Mouse (Mus musculus) heart, postnatal 0 days (tissue): ENCODE data around the gene Rassf1. TPM values are rescaled to one million over a fixed set of nuclear protein-coding genes. Genes with fewer than 3 reads are reported as not detected.

Experiments
- ATAC-seq: fragments of 200-750 bp; cut with Nextera tagmentation; 2 replicates; pipeline ENCODE4 v1.8.0; 2017; ENCODE audit warnings: low read depth, moderate number of reproducible peaks, moderate library complexity; ENCODE audit not compliant: insufficient read depth
- DNase-seq: peaks from one replicate; pipeline ENCODE4 v3.0.0-alpha.2; 2016; ENCODE audit warnings: low spot score
- H3K27ac ChIP-seq: fragments of 300-500 bp; sonication (generic); 2 replicates; pipeline ENCODE4 v1.5.1; 2014; ENCODE audit warnings: low read depth, mild to moderate bottlenecking
- H3K27me3 ChIP-seq: fragments of 300-500 bp; sonication (generic); 2 replicates; pipeline ENCODE4 v1.6.1; 2014; ENCODE audit warnings: low read length, mixed read lengths; ENCODE audit not compliant: control insufficient read depth, insufficient read depth
- H3K36me3 ChIP-seq: fragments of 300-500 bp; sonication (generic); replicated peaks from 2 replicates; pipeline ENCODE4 v1.6.1; 2014; ENCODE audit warnings: low read length, mixed read lengths; ENCODE audit not compliant: control insufficient read depth, insufficient read depth
- H3K4me1 ChIP-seq: fragments of 300-500 bp; sonication (generic); 2 replicates; pipeline ENCODE4 v1.6.1; 2014; ENCODE audit warnings: antibody characterized with exemption; ENCODE audit not compliant: control insufficient read depth, insufficient read depth
- H3K4me2 ChIP-seq: fragments of 300-500 bp; sonication (generic); 2 replicates; pipeline ENCODE4 v1.6.1; 2014; ENCODE audit warnings: low read depth, mild to moderate bottlenecking, low read length, moderate library complexity
- H3K4me3 ChIP-seq: fragments of 300-500 bp; sonication (generic); 2 replicates; pipeline ENCODE4 v1.5.1; 2014; ENCODE audit warnings: low read depth, low read length
- H3K9ac ChIP-seq: fragments of 300-500 bp; sonication (generic); replicated peaks from 2 replicates; pipeline ENCODE4 v1.6.1; 2014; ENCODE audit warnings: low read depth, low read length, mixed read lengths
- H3K9me3 ChIP-seq: fragments of 300-500 bp; sonication (generic); replicated peaks from 2 replicates; pipeline ENCODE4 v1.6.1; 2016; ENCODE audit warnings: low read length; ENCODE audit not compliant: control insufficient read depth
- CTCF ChIP-seq: IDR thresholded peaks from 2 replicates; pipeline ENCODE4 v1.5.1; 2016; ENCODE audit warnings: antibody characterized with exemption, control low read depth, low read depth
- EP300 ChIP-seq: IDR thresholded peaks from 2 replicates; pipeline ENCODE4 v1.6.1; 2016; ENCODE audit warnings: antibody characterized with exemption, low read depth
- WGBS: fragments of 180-500 bp; shearing (Covaris S2); extraction: QIAGEN DNeasy Blood & Tissue Kit; methylation state at CpG from one replicate; pipeline ENCODE4 v1.1.7; 2014; 5-methylcytosine and 5-hydroxymethylcytosine counted together
- polyA plus RNA-seq: library from polyadenylated mRNA; unstranded; fragments of >200 nt; fragmentation: Nextera tagmentation; extraction: Ambion mirVana; gene quantifications from 2 replicates; pipeline ENCODE4 v1.2.1, GENCODE M21; 2015
- total RNA-seq: library from RNA; depleted of rRNA; stranded (reverse); fragments of >200 nt; gene quantifications from 2 replicates; pipeline ENCODE4 v1.2.3, GENCODE M21; 2014; ENCODE audit warnings: low replicate concordance

Gene Rassf1
- total and polyA plus RNA-seq, 2 experiments from 2014 or later = 28.7 to 35.1 TPM

DNA sequence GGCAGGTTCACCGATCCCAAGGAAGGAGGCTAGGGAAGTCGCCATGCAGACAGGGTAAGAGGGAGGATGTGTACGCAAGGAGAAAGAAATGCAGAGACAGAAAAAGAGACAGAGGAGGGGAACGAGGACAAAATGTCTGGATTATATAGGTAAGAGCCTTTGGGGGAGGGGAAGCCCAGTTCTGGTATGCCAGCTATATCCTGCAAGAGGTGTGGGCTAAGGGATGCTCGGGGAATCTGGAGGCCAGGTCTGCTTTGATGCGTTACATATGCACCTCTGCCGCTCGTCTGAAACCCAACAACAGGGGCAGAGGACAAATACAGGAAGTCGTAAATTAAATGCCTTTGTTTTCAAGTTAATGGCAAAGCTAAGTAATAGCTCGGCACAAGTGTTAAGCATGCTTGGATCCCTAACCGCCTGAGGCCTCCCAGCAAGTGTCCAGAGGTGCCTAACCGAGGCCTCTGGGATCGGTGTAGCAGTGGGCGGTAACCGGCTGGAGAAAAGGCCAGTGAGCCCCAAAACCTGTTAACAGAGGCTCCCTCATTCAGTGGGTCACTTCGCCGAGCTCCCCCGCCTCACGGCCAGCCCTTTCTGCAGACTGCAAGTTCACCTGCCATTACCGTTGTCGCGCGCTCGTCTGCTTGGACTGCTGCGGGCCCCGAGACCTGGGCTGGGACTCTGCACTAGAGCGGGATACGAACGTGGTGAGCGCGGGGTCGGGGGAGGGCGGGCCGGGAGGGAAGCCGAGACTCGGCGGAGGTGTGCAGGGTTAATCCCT is 2.4 kb downstream of the Rassf1 start:
- TF ChIP-seq EP300 (no peak), CTCF (no peak)
- 9% methylated on average over 37 of the region's 37 CpGs for WGBS
- Histone ChIP-seq H3K9ac (peak overlapping the region; percentile 52), H3K27me3 (0 out of 2 replicates have a peak, but pooled peaks cover 7% of the 10 kb centered on the region), H3K9me3 (no peaks in the 10 kb centered on the region), H3K4me1 (peaks cover 33% of the 10 kb centered on the region), H3K27ac (peak overlapping the region; percentile 96), H3K4me3 (peak overlapping the region; percentile 70), H3K4me2 (peak overlapping the region; percentile 86), H3K36me3 (peaks cover 20% of the 10 kb centered on the region)
- DNase-seq = no peak
- ATAC-seq = peak; percentile 19

DNA sequence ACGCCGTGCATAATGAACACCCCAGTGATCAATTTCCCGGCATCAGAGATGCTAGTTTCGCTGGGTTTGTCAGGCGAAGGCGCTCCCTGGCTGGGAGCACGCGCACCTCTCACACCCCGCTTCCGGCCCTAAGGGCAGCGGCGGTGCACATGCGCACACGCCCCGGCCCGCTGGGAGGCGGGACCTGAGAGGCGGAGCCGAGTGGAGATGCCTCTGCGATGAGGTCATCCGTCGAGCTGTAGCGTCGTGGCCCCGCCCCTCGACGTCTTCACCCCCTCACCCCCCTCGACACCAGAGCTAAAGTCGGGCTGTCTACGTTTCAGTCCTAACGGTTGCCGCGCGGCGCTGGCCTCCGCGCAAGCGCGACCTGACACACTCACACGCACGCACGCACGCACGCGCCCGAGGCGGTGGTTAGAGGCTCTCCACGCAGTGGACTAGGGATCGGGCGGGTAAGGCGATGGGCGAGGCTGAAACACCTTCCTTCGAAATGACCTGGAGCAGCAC is 3.0 kb downstream of the Rassf1 start:
- Histone ChIP-seq H3K9me3 (no peaks in the 10 kb centered on the region), H3K9ac (peak overlapping the region; percentile 89), H3K4me3 (peak overlapping the region; percentile 70), H3K4me1 (peaks cover 33% of the 10 kb centered on the region), H3K4me2 (peak overlapping the region; percentile 86), H3K27me3 (0 out of 2 replicates have a peak, but pooled peaks cover 7% of the 10 kb centered on the region), H3K27ac (peak overlapping the region; percentile 96), H3K36me3 (peaks cover 26% of the 10 kb centered on the region)
- ATAC-seq (peak; percentile 91), DNase-seq (peak; percentile 97)
- under 1% methylated on average over 53 of the region's 53 CpGs for WGBS
- TF ChIP-seq EP300 = no peak
- peak; percentile 27 for TF ChIP-seq CTCF

DNA sequence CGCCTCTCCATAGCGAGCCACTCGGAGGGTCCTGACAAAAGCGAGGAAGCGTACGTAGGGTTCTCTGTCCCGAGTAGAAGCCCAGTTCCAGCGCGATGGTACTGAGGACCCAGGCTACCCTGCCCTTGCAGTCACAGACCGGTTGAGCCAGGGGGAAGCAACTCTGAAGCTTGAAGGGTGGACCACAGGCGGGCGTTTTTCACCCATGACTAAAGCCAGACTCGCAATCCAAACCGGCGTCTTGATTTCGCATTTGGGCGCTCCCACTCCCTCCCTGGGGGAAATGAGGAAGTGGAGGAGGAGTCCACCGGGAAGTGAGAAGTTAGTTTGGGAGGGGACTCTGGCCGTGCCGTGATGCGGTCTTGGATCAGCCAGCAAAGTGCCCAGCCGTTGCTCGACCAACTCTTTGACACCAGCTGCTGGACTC is 3.7 kb downstream of the Rassf1 start:
- Histone ChIP-seq H3K36me3 (peaks cover 33% of the 10 kb centered on the region), H3K4me2 (peak overlapping the region; percentile 86), H3K9ac (peak overlapping the region; percentile 89), H3K4me3 (peak overlapping the region; percentile 70), H3K27ac (peak overlapping the region; percentile 96), H3K4me1 (peaks cover 33% of the 10 kb centered on the region), H3K27me3 (0 out of 2 replicates have a peak, but pooled peaks cover 7% of the 10 kb centered on the region), H3K9me3 (no peaks in the 10 kb centered on the region)
- 0% methylated on average over 23 of the region's 23 CpGs for WGBS
- ATAC-seq (peak; percentile 24), DNase-seq (peak; percentile 88)
- TF ChIP-seq CTCF (no peak), EP300 (no peak)

- H3K9me3 ChIP-seq = no peaks in the 10 kb centered on the region
- peak overlapping the region; percentile 96 for H3K27ac ChIP-seq
- no peak for TF ChIP-seq EP300
- no peak for TF ChIP-seq CTCF
- peak overlapping the region; percentile 70 for H3K4me3 ChIP-seq
- H3K9ac ChIP-seq = peak overlapping the region; percentile 89
- peaks cover 33% of the 10 kb centered on the region for H3K4me1 ChIP-seq
- 3% methylated on average over 2 of the region's 2 CpGs for WGBS
- 0 out of 2 replicates have a peak, but pooled peaks cover under 1% of the 10 kb centered on the region for H3K27me3 ChIP-seq
- no peak for ATAC-seq
- H3K4me2 ChIP-seq = peak overlapping the region; percentile 86
- no peak for DNase-seq
- H3K36me3 ChIP-seq = peaks cover 39% of the 10 kb centered on the region
Measured at GRCm38 (mm10) chr9:107555701-107556100, 4.3 kb downstream of the Rassf1 start.

GRCm38 (mm10) chr9:107556346-107556745 is 5.0 kb downstream of the Rassf1 start:
- no peak for ATAC-seq
- H3K27me3 ChIP-seq = no peaks in the 10 kb centered on the region
- 48% methylated on average over 3 of the region's 3 CpGs for WGBS

More at GRCm38 (mm10) chr9:107556346-107556745, 5.0 kb downstream of the Rassf1 start:
- no peak overlapping the region for H3K9ac ChIP-seq
- no peaks in the 10 kb centered on the region for H3K9me3 ChIP-seq
- H3K36me3 ChIP-seq = peaks cover 45% of the 10 kb centered on the region
- TF ChIP-seq EP300 = no peak
- no peak for TF ChIP-seq CTCF
- peak overlapping the region; percentile 96; the same call in 1 of the 2 replicates for H3K27ac ChIP-seq
- peaks cover 27% of the 10 kb centered on the region for H3K4me1 ChIP-seq
- H3K4me3 ChIP-seq = peak overlapping the region; percentile 70
- H3K4me2 ChIP-seq = peak overlapping the region; percentile 86
- DNase-seq = no peak
